Mouse (Mus musculus) bone marrow, adult 2 months (tissue): ENCODE data around the gene Dtnb. TPM values are rescaled to one million over a fixed set of nuclear protein-coding genes. Genes with fewer than 3 reads are reported as not detected.

Experiments
- H3K27ac ChIP-seq: fragments of 200-500 bp; 2 replicates; pipeline ENCODE4 v1.5.1; 2012; ENCODE audit warnings: low read depth, mild to moderate bottlenecking, control low read depth, inconsistent platforms, low read length; ENCODE audit not compliant: control insufficient read depth, poor library complexity, insufficient read depth
- H3K4me1 ChIP-seq: fragments of 200-500 bp; 2 replicates; pipeline ENCODE4 v1.6.1; 2011; ENCODE audit warnings: low read length; ENCODE audit not compliant: control insufficient read depth, insufficient read depth
- H3K4me3 ChIP-seq: fragments of 200-500 bp; replicated peaks from 2 replicates; pipeline ENCODE3; 2011; ENCODE audit warnings: mild to moderate bottlenecking, low read depth, low read length, control low read depth; ENCODE audit not compliant: control insufficient read depth
- CTCF ChIP-seq: fragments of 200-500 bp; IDR thresholded peaks from 2 replicates; pipeline ENCODE4 v1.5.1; 2011; ENCODE audit warnings: low read length, control low read depth; ENCODE audit not compliant: control insufficient read depth, insufficient read depth
- POLR2A ChIP-seq: fragments of 200-500 bp; IDR thresholded peaks from 2 replicates; pipeline ENCODE4 v1.6.1; 2011; ENCODE audit warnings: low read depth, mild to moderate bottlenecking, control low read depth, low read length, borderline replicate concordance; ENCODE audit not compliant: control insufficient read depth
- WGBS: fragments of 180-500 bp; shearing (Covaris S2); methylation state at CpG from one replicate; pipeline ENCODE4 v1.1.7; 2018; 5-methylcytosine and 5-hydroxymethylcytosine counted together
- polyA plus RNA-seq: library from polyadenylated mRNA; stranded (reverse); fragments of >200 nt; gene quantifications from 2 replicates; pipeline ENCODE4 v1.2.4, GENCODE M21; 2011; ENCODE audit warnings: low replicate concordance; ENCODE audit not compliant: missing spikeins, insufficient read depth, insufficient read length

The Dtnb gene
- polyA plus RNA-seq, 1 experiment: 34.6 TPM

GRCm38 (mm10) chr12:3738741-3739529 is 166.8 kb downstream of the Dtnb start:
- TF ChIP-seq POLR2A: no peak
- no peak for TF ChIP-seq CTCF
- H3K4me3 ChIP-seq: no peak overlapping the region
- WGBS: 56% methylated on average over 7 of the region's 7 CpGs
- H3K27ac ChIP-seq: no peak overlapping the region
- H3K4me1 ChIP-seq: no peaks in the 10 kb centered on the region; the same call in 1 of the 2 replicates

GRCm38 (mm10) chr12:3739749-3740704 is 167.8 kb downstream of the Dtnb start:
- TF ChIP-seq CTCF (no peak), POLR2A (peak; percentile 44; the same call in 1 of the 2 replicates)
- Histone ChIP-seq H3K4me3 (peak overlapping the region; percentile 80), H3K27ac (peak overlapping the region; percentile 91), H3K4me1 (no peaks in the 10 kb centered on the region; the same call in 1 of the 2 replicates)
- 6% methylated on average over 18 of the region's 18 CpGs for WGBS

DNA sequence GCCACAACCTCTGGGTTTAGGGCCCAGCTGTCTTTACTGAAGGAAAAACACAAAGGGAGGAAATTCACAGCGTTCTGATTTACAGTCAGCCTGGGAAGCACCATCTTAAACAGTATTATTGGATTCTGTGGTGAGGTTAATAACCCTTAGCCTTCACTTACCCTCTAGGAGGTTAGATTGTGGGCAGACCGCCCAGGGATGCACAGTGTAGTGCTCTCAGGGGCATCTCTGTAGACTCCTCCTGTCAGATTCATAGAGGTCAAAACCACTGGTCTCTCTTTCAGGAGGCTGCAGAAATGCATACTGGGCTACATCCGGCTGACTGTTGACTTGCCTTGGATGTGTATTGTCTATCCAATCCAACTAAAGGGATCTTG is 168.5 kb downstream of the Dtnb start:
- Histone ChIP-seq H3K4me3 (no peak overlapping the region), H3K4me1 (no peaks in the 10 kb centered on the region; the same call in 1 of the 2 replicates), H3K27ac (peak overlapping the region; percentile 71; the same call in 1 of the 2 replicates)
- TF ChIP-seq CTCF (no peak), POLR2A (no peak)
- 58% methylated on average over 3 of the region's 3 CpGs for WGBS

DNA sequence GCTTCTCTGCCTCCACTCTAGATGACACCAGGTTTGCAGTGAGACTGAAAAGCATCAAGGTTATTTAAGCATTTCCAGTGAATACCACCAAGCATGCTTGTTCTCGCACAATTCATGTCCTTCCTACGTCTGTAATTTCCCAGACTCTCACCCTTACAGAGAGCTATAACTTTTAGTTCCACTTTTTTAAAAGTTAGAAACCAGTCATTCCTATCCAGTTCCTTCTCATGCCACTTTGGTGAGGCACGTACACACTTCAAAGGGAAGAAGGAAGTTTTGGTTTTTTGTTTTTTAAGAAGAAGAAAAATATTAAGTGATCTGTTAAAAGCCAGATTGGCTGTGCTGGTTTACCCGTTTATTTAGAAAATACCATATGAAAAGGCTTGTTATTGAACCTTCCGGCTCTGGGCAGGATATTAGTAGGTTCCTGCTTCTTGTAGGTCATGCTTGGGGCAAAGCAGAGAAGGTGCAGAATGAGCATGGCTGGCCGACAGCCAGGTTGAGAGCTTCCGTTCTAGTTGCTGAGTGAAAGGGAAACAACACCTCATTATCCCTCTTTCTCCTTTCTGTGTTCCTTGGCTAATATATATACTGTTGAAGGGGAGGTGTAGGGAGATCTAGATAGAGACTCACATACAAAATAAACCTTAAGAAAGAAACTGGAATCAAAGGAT is 173.4 kb downstream of the Dtnb start:
- Histone ChIP-seq H3K27ac (peak overlapping the region; percentile 54; the same call in 1 of the 2 replicates), H3K4me1 (no peaks in the 10 kb centered on the region; the same call in 1 of the 2 replicates), H3K4me3 (no peak overlapping the region)
- TF ChIP-seq POLR2A (no peak), CTCF (no peak)
- 9% methylated on average over 7 of the region's 7 CpGs for WGBS

GRCm38 (mm10) chr12:3746369-3746768 is 174.2 kb downstream of the Dtnb start:
- Histone ChIP-seq H3K27ac (no peak overlapping the region), H3K4me3 (no peak overlapping the region), H3K4me1 (no peaks in the 10 kb centered on the region; the same call in 1 of the 2 replicates)
- 87% methylated on average over 3 of the region's 3 CpGs for WGBS
- TF ChIP-seq POLR2A (no peak), CTCF (no peak)

DNA sequence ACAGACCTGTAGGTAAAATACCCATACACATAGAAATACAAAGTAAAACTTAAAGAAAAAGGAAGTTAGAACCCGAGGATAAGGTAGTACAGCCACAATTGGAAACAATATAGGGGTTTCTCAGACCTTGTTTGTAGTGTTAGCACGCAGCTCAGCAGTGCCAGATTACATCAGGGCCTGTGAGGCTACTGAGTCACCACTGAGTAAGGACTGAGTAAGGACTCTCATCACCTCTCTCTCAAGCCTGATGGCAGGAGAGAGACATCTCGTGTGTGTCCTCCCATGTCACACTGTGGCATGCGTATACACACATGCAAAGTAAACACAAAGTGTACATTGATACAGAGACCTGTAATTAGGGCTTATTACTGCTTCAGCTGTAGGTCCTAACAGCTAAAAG is 175.4 kb downstream of the Dtnb start:
- Histone ChIP-seq H3K4me3 (no peak overlapping the region), H3K27ac (no peak overlapping the region), H3K4me1 (no peaks in the 10 kb centered on the region; the same call in 1 of the 2 replicates)
- WGBS: 56% methylated on average over 4 of the region's 4 CpGs
- TF ChIP-seq POLR2A (no peak), CTCF (no peak)

DNA sequence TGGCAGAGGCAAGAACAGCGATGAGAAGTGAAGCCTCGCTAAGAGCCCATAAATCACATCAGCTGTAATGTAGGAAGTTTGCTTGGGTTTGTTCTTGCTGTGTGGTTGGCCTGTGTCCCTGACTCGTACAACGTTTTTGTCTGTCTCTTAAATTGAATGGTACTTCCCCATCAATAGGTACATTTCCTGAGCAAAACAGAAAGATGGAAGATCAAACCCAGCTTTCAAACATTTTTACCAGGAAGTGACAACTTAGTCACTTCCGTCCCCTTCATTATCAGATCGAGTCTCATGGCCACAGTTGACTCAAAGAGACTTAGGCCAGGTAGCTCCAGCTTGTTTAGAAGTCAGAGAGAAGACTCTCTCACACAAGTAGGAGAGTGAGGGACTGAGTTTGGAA is 183.3 kb downstream of the Dtnb start:
- H3K4me3 ChIP-seq: no peak overlapping the region
- 24% methylated on average over 6 of the region's 6 CpGs for WGBS
- peaks cover 2% of the 10 kb centered on the region; the same call in 1 of the 2 replicates for H3K4me1 ChIP-seq
- no peak overlapping the region for H3K27ac ChIP-seq
- no peak for TF ChIP-seq POLR2A
- no peak for TF ChIP-seq CTCF

- H3K4me1 ChIP-seq: peaks cover 2% of the 10 kb centered on the region; the same call in 1 of the 2 replicates
- no peak overlapping the region for H3K4me3 ChIP-seq
- no peak overlapping the region for H3K27ac ChIP-seq
- TF ChIP-seq POLR2A (no peak), CTCF (no peak)
- 88% methylated on average over 3 of the region's 3 CpGs for WGBS
Observed at GRCm38 (mm10) chr12:3756216-3756615, 184.0 kb downstream of the Dtnb start.
